Mouse (Mus musculus) heart, embryonic 10.5 days (tissue): ENCODE data around the gene Ube2o. TPM values are rescaled to one million over a fixed set of nuclear protein-coding genes. Genes with fewer than 3 reads are reported as not detected.
"Not testable (repeated sequence)": the region's sequence is repeated elsewhere in the genome, so short reads cannot be mapped to it uniquely, and the experiment has no call there.

ENCODE experiments used
- DNase-seq: peaks from one replicate; pipeline ENCODE4 v3.0.0-alpha.2; 2017; ENCODE audit warnings: low spot score
- H3K27ac ChIP-seq: fragments of 300-500 bp; sonication (generic); 2 replicates; pipeline ENCODE4 v1.5.1; 2016; ENCODE audit warnings: mild to moderate bottlenecking
- H3K27me3 ChIP-seq: fragments of 300-500 bp; sonication (generic); 2 replicates; pipeline ENCODE4 v1.6.1; 2016; ENCODE audit warnings: mild to moderate bottlenecking; ENCODE audit not compliant: poor library complexity, insufficient read depth, severe bottlenecking
- H3K36me3 ChIP-seq: fragments of 300-500 bp; sonication (generic); 2 replicates; pipeline ENCODE4 v1.6.1; 2016; ENCODE audit warnings: mild to moderate bottlenecking, moderate library complexity
- H3K4me1 ChIP-seq: fragments of 300-500 bp; sonication (generic); 2 replicates; pipeline ENCODE4 v1.6.1; 2016; ENCODE audit warnings: mild to moderate bottlenecking
- H3K4me3 ChIP-seq: fragments of 300-500 bp; sonication (generic); 2 replicates; pipeline ENCODE4 v1.5.1; 2016; ENCODE audit warnings: mild to moderate bottlenecking, moderate library complexity
- H3K9me3 ChIP-seq: fragments of 300-500 bp; sonication (generic); 2 replicates; pipeline ENCODE4 v1.6.1; 2016; ENCODE audit warnings: mild to moderate bottlenecking, moderate library complexity
- WGBS: fragments of 180-500 bp; shearing (Covaris S2); methylation state at CpG from one replicate; pipeline ENCODE4 v1.1.7; 2016; 5-methylcytosine and 5-hydroxymethylcytosine counted together
- polyA plus RNA-seq: library from polyadenylated mRNA; unstranded; fragments of >200 nt; fragmentation: Nextera tagmentation; extraction: Ambion mirVana; gene quantifications from 2 replicates; pipeline ENCODE4 v1.2.1, GENCODE M21; 2016

Ube2o gene
- polyA plus RNA-seq, 1 experiment from 2014 or later: 10.3 TPM

DNA sequence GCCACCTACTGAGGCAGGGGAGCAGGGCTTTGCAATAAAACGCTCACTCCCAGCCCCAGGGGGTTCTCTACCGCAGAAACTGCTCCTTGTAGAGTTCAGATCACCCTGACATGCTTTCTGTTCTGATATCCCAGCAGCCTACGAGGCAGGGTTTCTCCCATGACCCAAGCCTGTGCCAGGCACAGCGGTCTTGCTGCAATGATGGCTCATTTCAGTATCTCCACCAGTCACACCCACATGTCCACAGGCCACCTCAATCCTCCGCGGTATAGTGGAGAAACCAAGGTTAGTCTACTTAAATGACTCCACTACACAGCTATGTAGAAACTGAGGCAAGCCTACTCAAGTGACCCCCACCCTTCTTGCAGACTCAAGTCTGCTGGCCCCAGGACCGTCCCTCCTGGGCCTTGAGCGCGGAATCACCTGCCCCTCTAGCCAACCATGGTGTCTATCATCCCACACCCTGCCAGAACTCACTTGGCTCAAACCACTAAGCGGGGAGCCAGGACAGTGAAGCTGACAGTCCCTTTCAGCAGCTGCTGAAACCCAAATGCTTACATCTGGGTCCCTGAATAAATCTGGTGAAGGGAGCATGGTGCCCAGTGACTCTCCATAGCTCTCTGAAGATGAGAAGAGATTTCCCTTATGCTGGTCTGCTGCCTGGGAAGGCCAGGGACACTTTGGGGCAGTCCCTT is 39.5 kb upstream of the Ube2o start:
- Histone ChIP-seq H3K27ac (peak overlapping the region; percentile 63), H3K4me3 (peak overlapping the region; percentile 27), H3K27me3 (no peaks in the 10 kb centered on the region), H3K9me3 (no peaks in the 10 kb centered on the region), H3K4me1 (peaks cover 98% of the 10 kb centered on the region), H3K36me3 (no peaks in the 10 kb centered on the region)
- DNase-seq: no peak
- 65% methylated on average over 10 of the region's 10 CpGs for WGBS

DNA sequence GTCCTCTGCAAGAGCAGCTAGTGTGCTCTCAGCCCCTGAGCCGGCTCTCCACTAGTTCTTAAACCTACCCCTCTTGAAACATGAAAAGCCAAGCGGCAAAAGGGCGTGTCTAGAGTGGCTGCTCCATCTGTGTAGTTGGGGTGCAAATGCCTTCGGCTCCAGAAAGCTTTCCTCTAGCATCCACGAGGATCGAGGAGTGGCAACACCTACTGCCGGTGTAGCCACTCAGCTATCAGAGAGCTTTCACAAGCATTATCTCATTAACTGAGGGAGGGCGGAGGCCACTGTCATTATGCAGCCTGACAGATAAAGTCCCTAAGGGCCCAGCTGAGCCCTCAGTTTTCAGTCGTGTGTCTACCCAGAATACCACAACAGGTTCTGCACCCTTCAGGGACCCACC is 38.8 kb upstream of the Ube2o start:
- peak overlapping the region; percentile 1; the same call in 1 of the 2 replicates for H3K4me3 ChIP-seq
- 15% methylated on average over 9 of the region's 9 CpGs for whole genome bisulfite sequencing
- DNase-seq: peak; percentile 87
- no peaks in the 10 kb centered on the region for H3K36me3 ChIP-seq
- peak overlapping the region; percentile 63 for H3K27ac ChIP-seq
- peaks cover 98% of the 10 kb centered on the region for H3K4me1 ChIP-seq
- H3K9me3 ChIP-seq: no peaks in the 10 kb centered on the region
- no peaks in the 10 kb centered on the region for H3K27me3 ChIP-seq

DNA sequence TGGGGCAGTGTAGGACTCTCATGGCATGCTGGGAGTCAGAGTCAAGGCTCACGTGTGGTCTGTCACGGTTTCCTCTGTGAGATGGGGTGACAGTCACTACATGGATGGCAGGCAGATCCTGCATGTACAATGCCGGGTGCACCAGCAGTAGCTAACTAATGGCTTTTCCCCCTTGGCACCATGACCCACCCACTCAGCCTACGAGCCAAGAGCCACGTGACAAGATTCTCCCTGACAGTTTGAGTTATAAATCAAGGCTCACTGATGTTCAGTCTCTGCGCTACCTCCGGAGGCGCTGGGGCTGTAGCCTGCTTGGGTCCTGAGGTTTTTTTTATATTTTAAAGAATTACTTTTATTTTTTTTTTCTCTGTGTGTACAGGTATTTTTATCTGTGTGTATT is 38.3 kb upstream of the Ube2o start:
- WGBS: 80% methylated on average over 8 of the region's 8 CpGs
- H3K4me3 ChIP-seq: no peak overlapping the region
- no peaks in the 10 kb centered on the region for H3K27me3 ChIP-seq
- H3K9me3 ChIP-seq: no peaks in the 10 kb centered on the region
- peak overlapping the region; percentile 63; the same call in 1 of the 2 replicates for H3K27ac ChIP-seq
- no peak for DNase-seq
- H3K36me3 ChIP-seq: no peaks in the 10 kb centered on the region
- peaks cover 98% of the 10 kb centered on the region for H3K4me1 ChIP-seq

DNA sequence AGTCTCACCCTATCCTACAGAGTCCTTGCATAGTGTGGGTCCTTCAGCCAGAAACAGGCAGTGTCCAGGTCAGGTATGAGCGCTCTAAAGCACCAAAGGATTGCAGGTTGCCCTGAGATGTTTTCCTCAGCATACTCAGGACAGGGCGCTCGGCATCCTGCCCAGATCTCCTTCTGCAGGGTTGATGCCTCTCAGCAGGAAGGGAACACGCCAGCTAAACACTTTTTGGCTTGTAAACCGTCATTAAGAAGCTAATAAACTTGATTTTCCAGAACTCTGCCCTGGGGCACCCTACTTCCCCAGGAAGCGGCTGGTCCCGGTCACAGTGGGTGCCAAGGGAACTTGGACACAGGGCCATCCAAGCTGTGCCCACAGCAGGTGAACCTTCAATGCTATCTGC is 37.9 kb upstream of the Ube2o start:
- DNase-seq: no peak
- peaks cover 98% of the 10 kb centered on the region for H3K4me1 ChIP-seq
- no peaks in the 10 kb centered on the region for H3K9me3 ChIP-seq
- H3K27me3 ChIP-seq: no peaks in the 10 kb centered on the region
- no peaks in the 10 kb centered on the region for H3K36me3 ChIP-seq
- 88% methylated on average over 7 of the region's 7 CpGs for WGBS
- H3K27ac ChIP-seq: peak overlapping the region; percentile 48; the same call in 1 of the 2 replicates
- H3K4me3 ChIP-seq: no peak overlapping the region

DNA sequence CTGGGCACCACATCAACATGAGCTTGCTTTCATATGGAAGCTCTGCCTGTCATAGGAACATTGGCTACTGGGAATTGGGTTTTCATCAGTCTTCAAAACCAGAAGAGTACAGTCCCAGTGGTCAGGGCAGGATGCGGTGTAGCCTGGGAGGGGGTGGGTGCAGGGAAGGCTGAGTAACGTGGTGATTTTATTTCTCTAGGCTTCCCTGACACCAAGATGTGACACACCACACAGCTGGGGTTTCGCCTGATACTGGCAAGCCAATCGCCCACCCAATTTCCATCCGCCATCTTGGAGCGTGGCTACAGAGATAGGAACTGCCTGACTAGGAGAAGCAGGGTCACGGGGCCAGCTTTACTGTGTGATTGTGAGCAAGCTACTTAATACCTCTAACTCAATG is 37.4 kb upstream of the Ube2o start:
- Histone ChIP-seq H3K4me3 (no peak overlapping the region), H3K9me3 (no peaks in the 10 kb centered on the region), H3K4me1 (peaks cover 94% of the 10 kb centered on the region), H3K36me3 (no peaks in the 10 kb centered on the region), H3K27me3 (no peaks in the 10 kb centered on the region), H3K27ac (0 out of 2 replicates have a peak overlapping the region, but pooled peaks have one; percentile 48)
- DNase-seq: no peak
- 90% methylated on average over 7 of the region's 7 CpGs for WGBS

DNA sequence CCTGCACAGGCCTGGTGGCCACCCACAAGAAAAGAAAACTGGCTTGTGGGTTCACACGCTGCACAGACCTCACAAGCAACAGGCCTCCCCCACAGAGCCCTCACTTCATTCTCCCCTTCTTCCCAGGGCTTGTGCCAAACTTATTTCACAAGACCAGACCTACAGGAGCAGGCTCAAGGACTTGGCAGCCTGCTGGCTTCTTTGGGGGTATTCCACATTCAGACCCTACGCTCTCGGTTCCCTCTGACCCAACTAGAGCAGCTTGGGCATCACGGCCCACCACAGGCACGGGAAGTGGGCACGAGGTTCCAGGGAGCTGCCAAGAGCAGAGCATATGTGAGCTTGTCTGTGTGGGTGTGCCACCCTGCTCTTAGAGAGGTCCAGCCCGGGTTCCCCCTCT is 36.4 kb upstream of the Ube2o start:
- Histone ChIP-seq H3K27ac (peak overlapping the region; percentile 62; the same call in 1 of the 2 replicates), H3K27me3 (no peaks in the 10 kb centered on the region), H3K36me3 (no peaks in the 10 kb centered on the region), H3K4me3 (no peak overlapping the region), H3K4me1 (peaks cover 92% of the 10 kb centered on the region), H3K9me3 (no peaks in the 10 kb centered on the region)
- WGBS: 85% methylated on average over 7 of the region's 7 CpGs
- DNase-seq: no peak

DNA sequence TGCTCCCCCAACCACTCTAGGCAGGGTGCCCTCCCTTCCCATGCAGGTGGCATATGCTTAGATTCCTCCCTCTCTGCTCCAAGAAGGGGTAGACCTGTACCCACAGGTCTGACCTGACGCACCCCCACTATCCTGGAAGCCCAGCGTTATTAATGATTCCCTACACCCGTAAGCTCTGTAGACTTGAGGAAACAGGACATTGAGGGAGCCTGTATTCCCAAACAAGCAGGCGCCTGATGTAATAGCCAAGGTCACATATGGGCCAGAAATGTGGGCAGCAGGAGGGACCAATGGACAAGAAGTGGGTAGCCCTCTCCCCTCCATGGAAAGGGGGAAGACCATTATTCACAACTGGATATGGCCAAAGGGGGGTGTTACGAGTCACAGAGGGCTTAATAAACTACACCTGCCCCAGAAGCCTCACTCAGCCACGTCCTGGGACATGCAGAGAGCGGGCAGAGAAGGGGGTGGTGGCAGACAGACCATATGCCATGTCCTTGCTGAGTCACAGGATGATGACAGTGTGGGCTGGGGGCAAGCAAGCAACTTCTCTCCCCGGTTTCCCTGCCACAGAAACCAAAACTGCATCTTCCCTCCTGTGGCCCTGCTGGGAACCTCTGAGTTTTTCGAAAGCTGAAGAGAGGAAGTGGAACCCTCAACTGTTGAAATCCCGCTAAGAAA is 35.3 kb upstream of the Ube2o start:
- WGBS: 75% methylated on average over 10 of the region's 10 CpGs
- H3K27ac ChIP-seq: peak overlapping the region; percentile 67

DNA sequence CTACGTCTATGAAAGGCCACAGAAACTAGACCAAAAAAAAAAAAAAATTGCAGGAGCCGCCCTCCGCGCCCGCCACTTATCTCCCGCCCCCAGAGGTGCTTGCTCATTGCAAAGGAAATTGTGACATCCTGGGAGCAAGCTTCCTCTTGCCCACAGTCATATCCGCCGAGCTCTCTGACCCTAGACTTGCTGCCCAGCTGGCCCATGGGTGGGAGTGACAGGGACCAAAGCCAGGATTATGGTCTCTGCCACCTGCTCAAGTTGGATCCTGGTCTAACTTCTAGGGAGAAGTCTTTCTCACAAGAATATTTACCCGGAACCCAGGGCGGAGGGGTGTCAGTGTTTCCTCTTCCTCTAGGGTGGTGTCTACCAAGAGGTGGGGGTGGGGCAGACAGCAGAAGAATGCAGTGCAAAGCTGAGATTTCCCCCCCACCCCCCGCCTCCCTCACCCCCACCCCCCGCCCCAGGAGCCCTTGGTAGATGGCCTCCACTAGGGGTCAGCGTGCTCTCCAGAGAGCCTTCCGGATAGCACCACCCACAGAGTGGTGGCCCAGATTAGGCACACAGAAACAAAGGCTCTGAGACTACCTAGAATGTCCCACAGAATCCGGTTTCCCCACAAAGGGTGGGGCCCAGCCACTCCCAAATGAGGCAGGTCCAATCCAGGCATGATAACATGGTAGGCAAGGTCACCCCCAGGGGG is 34.6 kb upstream of the Ube2o start:
- no peaks in the 10 kb centered on the region for H3K36me3 ChIP-seq
- peaks cover 74% of the 10 kb centered on the region for H3K4me1 ChIP-seq
- H3K27ac ChIP-seq: peak overlapping the region; percentile 67
- 32% methylated on average over 15 of the region's 15 CpGs for WGBS
- no peaks in the 10 kb centered on the region for H3K9me3 ChIP-seq
- no peaks in the 10 kb centered on the region for H3K27me3 ChIP-seq
- peak overlapping the region; percentile 33; the same call in 1 of the 2 replicates for H3K4me3 ChIP-seq
- peak; percentile 90 for DNase-seq

More for the DNA sequence above, 35.3 kb upstream of the Ube2o start:
- no peak for DNase-seq
- H3K4me1 ChIP-seq: peaks cover 81% of the 10 kb centered on the region
- H3K9me3 ChIP-seq: no peaks in the 10 kb centered on the region
- no peak overlapping the region for H3K4me3 ChIP-seq
- H3K36me3 ChIP-seq: no peaks in the 10 kb centered on the region
- no peaks in the 10 kb centered on the region for H3K27me3 ChIP-seq

DNA sequence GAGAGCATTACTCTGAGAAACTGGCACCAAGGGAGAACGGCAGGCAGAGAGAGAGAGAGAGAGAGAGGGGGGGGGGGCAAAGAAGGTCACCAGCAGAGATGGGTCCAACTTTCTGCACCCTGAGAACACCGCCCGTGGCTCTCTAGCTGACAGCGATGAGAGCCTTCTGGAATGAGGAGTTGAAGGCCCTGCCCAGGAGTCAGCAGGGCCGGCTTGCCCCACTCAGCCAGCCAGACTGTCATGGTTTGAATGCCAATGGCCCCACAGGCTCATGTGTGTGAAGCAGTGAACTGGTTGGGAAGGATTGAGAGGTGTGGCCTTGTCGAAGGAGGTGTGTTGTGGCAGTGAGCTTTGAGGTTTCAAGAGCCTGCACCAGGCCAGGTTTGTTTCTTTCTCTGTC is 32.0 kb upstream of the Ube2o start:
- Histone ChIP-seq H3K36me3 (0 out of 2 replicates have a peak, but pooled peaks cover 5% of the 10 kb centered on the region), H3K27me3 (no peaks in the 10 kb centered on the region), H3K27ac (peak overlapping the region; percentile 36; the same call in 1 of the 2 replicates), H3K4me3 (no peak overlapping the region), H3K4me1 (peaks cover 66% of the 10 kb centered on the region), H3K9me3 (no peaks in the 10 kb centered on the region)
- 85% methylated on average over 6 of the region's 6 CpGs for WGBS
- no peak for DNase-seq

DNA sequence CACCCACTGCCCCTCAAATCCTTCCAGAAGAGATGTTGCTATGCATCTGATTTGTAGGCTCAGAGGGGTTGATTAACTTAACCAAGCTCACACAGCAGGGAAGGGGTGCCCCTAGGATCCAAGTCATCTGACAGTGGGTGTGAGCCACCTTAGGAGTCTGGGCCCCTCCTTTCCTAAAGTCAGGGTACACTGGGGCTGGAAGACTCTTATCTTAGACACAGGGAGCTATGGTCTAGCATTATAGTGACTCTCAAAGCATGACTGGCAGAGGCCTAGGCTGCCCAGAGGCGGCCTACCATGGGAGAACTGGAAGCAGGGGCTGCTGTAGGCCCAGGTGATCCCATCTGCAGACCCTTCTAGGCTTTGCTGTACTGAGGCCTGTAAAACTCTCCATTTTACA is 31.3 kb upstream of the Ube2o start:
- WGBS: 87% methylated on average over 1 of the region's 1 CpGs
- Histone ChIP-seq H3K4me1 (peaks cover 60% of the 10 kb centered on the region), H3K9me3 (no peaks in the 10 kb centered on the region), H3K27me3 (no peaks in the 10 kb centered on the region), H3K4me3 (no peak overlapping the region), H3K36me3 (peaks cover 12% of the 10 kb centered on the region; the same call in 1 of the 2 replicates), H3K27ac (peak overlapping the region; percentile 12; the same call in 1 of the 2 replicates)
- DNase-seq: no peak

DNA sequence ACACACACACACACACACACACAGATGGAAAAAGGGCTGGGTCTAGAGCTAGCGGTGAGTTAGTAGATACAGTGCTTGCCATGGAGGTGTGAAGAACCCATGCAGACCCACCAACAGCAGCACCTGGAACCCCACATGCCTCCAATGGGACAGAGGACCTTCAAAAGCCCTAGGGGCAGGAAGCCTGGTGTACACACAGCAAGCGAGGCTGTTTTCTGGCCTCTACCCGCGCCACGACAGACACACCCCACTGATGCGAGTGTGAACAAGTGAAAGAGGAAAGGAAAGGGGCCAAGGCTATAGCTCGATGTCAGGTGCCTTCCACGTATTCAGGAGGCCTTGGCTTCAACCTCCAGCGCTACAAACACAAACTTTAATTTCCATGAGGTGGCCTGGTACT is 30.6 kb upstream of the Ube2o start:
- H3K27ac ChIP-seq: no peak overlapping the region
- WGBS: 88% methylated on average over 9 of the region's 9 CpGs
- no peak overlapping the region for H3K4me3 ChIP-seq
- no peaks in the 10 kb centered on the region for H3K9me3 ChIP-seq
- H3K36me3 ChIP-seq: peaks cover 17% of the 10 kb centered on the region
- H3K27me3 ChIP-seq: no peaks in the 10 kb centered on the region
- H3K4me1 ChIP-seq: peaks cover 56% of the 10 kb centered on the region
- no peak for DNase-seq

DNA sequence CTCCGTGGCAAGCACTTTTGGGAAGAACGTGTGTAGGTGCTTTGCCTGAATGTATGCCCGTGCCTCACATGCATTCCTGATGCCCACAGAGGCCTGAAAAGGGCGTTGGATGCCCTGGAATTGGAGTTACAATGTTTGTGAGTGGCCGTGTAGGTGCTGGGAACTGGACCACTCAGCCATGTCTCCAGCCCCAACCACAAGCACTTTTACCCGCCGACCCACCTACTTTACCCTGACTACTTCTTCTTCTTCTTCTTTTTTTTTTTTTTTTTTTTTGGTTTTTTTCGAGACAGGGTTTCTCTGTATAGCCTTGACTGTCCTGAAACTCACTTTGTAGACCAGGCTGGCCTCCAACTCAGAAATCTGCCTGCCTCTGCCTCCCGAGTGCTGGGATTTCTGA is 29.9 kb upstream of the Ube2o start:
- H3K36me3 ChIP-seq: peaks cover 24% of the 10 kb centered on the region
- not testable (repeated sequence) for H3K4me3 ChIP-seq, DNase-seq, H3K9me3 ChIP-seq, H3K27me3 ChIP-seq, H3K27ac ChIP-seq
- H3K4me1 ChIP-seq: peaks cover 49% of the 10 kb centered on the region
- WGBS: 86% methylated on average over 8 of the region's 9 CpGs
